Mouse (Mus musculus) layer of hippocampus, postnatal 25 days (tissue): ENCODE results near the gene Eya2. TPM values are rescaled to one million over a fixed set of nuclear protein-coding genes. Genes with fewer than 3 reads are reported as not detected.

Experiments
- DNase-seq, 2 experiments: peaks; one replicate each; pipeline ENCODE4 v3.0.0; 2022; ENCODE audit warnings: mixed read lengths in 2 of 2, low spot score in 1 of 2; ENCODE audit errors: extremely low spot score in 1 of 2
- total RNA-seq, 2 experiments: library from RNA; stranded (reverse); gene quantifications; 2 replicates each; pipeline ENCODE4 v1.2.3; 2021

The Eya2 gene
- total RNA-seq, 2 experiments from 2014 or later, result 3.8 to 4.8 TPM

- DNase-seq, result no peak
Observed at GRCm38 (mm10) chr2:165700252-165700908, 105.5 kb downstream of the Eya2 start.

GRCm38 (mm10) chr2:165703033-165703805, 108.4 kb downstream of the Eya2 start:
- DNase-seq, result no peak

- DNase-seq, result no peak
Observed at GRCm38 (mm10) chr2:165708266-165708665, 113.4 kb downstream of the Eya2 start.

GRCm38 (mm10) chr2:165716688-165717087, 121.9 kb downstream of the Eya2 start:
- peak in 1 of 2 experiments; percentile 16 for DNase-seq

- no peak for DNase-seq
Observed at GRCm38 (mm10) chr2:165717182-165718176, 122.6 kb downstream of the Eya2 start.

- DNase-seq, result no peak
Observed at GRCm38 (mm10) chr2:165719382-165719781, 124.5 kb downstream of the Eya2 start.

GRCm38 (mm10) chr2:165721941-165722340, 127.1 kb downstream of the Eya2 start:
- no peak for DNase-seq

GRCm38 (mm10) chr2:165732552-165733238, 137.9 kb downstream of the Eya2 start:
- DNase-seq, result no peak

GRCm38 (mm10) chr2:165733701-165734100, 138.9 kb downstream of the Eya2 start:
- no peak for DNase-seq

- no peak for DNase-seq
Observed at GRCm38 (mm10) chr2:165736297-165736696, 141.5 kb downstream of the Eya2 start.

GRCm38 (mm10) chr2:165740381-165740780, 145.5 kb downstream of the Eya2 start:
- no peak for DNase-seq

GRCm38 (mm10) chr2:165740982-165741381, 146.2 kb downstream of the Eya2 start:
- no peak for DNase-seq

GRCm38 (mm10) chr2:165741526-165742050, 146.8 kb downstream of the Eya2 start:
- DNase-seq, result no peak

- DNase-seq, result no peak
Observed at GRCm38 (mm10) chr2:165742210-165742786, 147.5 kb downstream of the Eya2 start.

GRCm38 (mm10) chr2:165745306-165746098, 150.7 kb downstream of the Eya2 start:
- DNase-seq, result no peak

- DNase-seq, result no peak
Observed at GRCm38 (mm10) chr2:165747975-165748374, 153.1 kb downstream of the Eya2 start.

GRCm38 (mm10) chr2:165748426-165748825, 153.6 kb downstream of the Eya2 start:
- no peak for DNase-seq

- DNase-seq, result peak in 1 of 2 experiments; percentile 30
Observed at GRCm38 (mm10) chr2:165751068-165751467, 156.2 kb downstream of the Eya2 start.

- DNase-seq, result no peak
Observed at GRCm38 (mm10) chr2:165752704-165753103, 157.9 kb downstream of the Eya2 start.
